Mouse (Mus musculus) liver, embryonic 15.5 days (tissue): ENCODE measurements around the gene Ube4a. TPM values are rescaled to one million over a fixed set of nuclear protein-coding genes. Genes with fewer than 3 reads are reported as not detected.

Experiments used
- ATAC-seq: fragments of 200-750 bp; cut with Nextera tagmentation; 2 replicates; pipeline ENCODE4 v1.8.0; 2017; ENCODE audit warnings: moderate number of reproducible peaks, mild to moderate bottlenecking, moderate library complexity; ENCODE audit not compliant: insufficient read depth
- H3K27ac ChIP-seq: fragments of 300-500 bp; sonication (generic); replicated peaks from 2 replicates; pipeline ENCODE4 v1.5.1; 2015; ENCODE audit warnings: mild to moderate bottlenecking, inconsistent platforms
- H3K27me3 ChIP-seq: fragments of 300-500 bp; sonication (generic); 2 replicates; pipeline ENCODE4 v1.6.1; 2015; ENCODE audit warnings: mild to moderate bottlenecking, inconsistent platforms
- H3K36me3 ChIP-seq: fragments of 300-500 bp; sonication (generic); replicated peaks from 2 replicates; pipeline ENCODE4 v1.6.1; 2015; ENCODE audit warnings: moderate library complexity, mild to moderate bottlenecking, inconsistent platforms
- H3K4me1 ChIP-seq: fragments of 300-500 bp; sonication (generic); replicated peaks from 2 replicates; pipeline ENCODE4 v1.6.1; 2015; ENCODE audit warnings: inconsistent platforms
- H3K4me2 ChIP-seq: fragments of 300-500 bp; sonication (generic); 2 replicates; pipeline ENCODE4 v1.6.1; 2015; ENCODE audit warnings: moderate library complexity, mild to moderate bottlenecking, inconsistent platforms
- H3K4me3 ChIP-seq: fragments of 300-500 bp; sonication (generic); replicated peaks from 2 replicates; pipeline ENCODE4 v1.5.1; 2015; ENCODE audit warnings: mild to moderate bottlenecking, inconsistent platforms
- H3K9ac ChIP-seq: fragments of 300-500 bp; sonication (generic); 2 replicates; pipeline ENCODE4 v1.6.1; 2015; ENCODE audit warnings: moderate library complexity, mild to moderate bottlenecking, inconsistent platforms
- H3K9me3 ChIP-seq: fragments of 300-500 bp; sonication (generic); replicated peaks from 2 replicates; pipeline ENCODE4 v1.6.1; 2016; ENCODE audit warnings: inconsistent platforms
- WGBS: fragments of 180-500 bp; shearing (Covaris S2); methylation state at CpG from one replicate; pipeline ENCODE4 v1.1.7; 2015; ENCODE audit warnings: mixed read lengths; ENCODE audit not compliant: insufficient replicate concordance; 5-methylcytosine and 5-hydroxymethylcytosine counted together
- polyA plus RNA-seq: library from polyadenylated mRNA; unstranded; fragments of >200 nt; fragmentation: Nextera tagmentation; extraction: Ambion mirVana; gene quantifications from 2 replicates; pipeline ENCODE4 v1.2.1, GENCODE M21; 2015

Gene Ube4a
- polyA plus RNA-seq, 1 experiment from 2014 or later, result 10.9 TPM

GRCm38 (mm10) chr9:44996590-44996989, 31.2 kb upstream of the Ube4a start:
- H3K36me3 ChIP-seq, result no peaks in the 10 kb centered on the region
- H3K27ac ChIP-seq, result no peak overlapping the region
- no peaks in the 10 kb centered on the region for H3K4me1 ChIP-seq
- no peak overlapping the region for H3K4me3 ChIP-seq
- H3K9me3 ChIP-seq, result no peaks in the 10 kb centered on the region
- H3K27me3 ChIP-seq, result peaks cover 16% of the 10 kb centered on the region; the same call in 1 of the 2 replicates
- WGBS, result 77% methylated on average over 7 of the region's 7 CpGs
- no peak overlapping the region for H3K4me2 ChIP-seq
- no peak overlapping the region for H3K9ac ChIP-seq
- ATAC-seq, result no peak

GRCm38 (mm10) chr9:44994962-44995361, 29.6 kb upstream of the Ube4a start:
- Histone ChIP-seq H3K27ac (no peak overlapping the region), H3K4me2 (no peak overlapping the region)
- WGBS, result 55% methylated on average over 4 of the region's 4 CpGs

DNA sequence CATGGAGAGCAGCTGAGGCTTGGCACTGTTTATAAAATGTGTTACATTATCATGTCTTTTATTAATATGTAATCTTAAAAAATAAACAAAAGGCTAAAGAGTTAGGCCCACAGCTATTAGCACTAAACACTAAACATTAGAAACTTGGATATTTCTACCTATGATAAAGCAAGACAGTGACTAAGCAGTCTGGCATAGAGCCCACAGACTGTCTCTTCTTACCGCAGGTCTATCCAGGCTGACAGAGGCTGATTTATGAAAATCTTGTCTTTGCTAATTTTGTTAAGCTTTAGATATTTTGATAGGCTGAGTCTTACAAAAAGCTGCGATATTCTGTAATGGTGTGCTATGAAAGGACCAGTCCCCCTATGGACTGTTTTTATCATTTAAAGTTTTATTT, 27.9 kb upstream of the Ube4a start:
- H3K36me3 ChIP-seq, result no peaks in the 10 kb centered on the region
- no peak overlapping the region for H3K4me2 ChIP-seq
- WGBS, result 58% methylated on average over 2 of the region's 2 CpGs
- ATAC-seq, result no peak
- no peaks in the 10 kb centered on the region for H3K4me1 ChIP-seq
- no peak overlapping the region for H3K27ac ChIP-seq
- no peaks in the 10 kb centered on the region for H3K9me3 ChIP-seq
- H3K9ac ChIP-seq, result no peak overlapping the region
- no peak overlapping the region for H3K4me3 ChIP-seq
- peaks cover 4% of the 10 kb centered on the region; the same call in 1 of the 2 replicates for H3K27me3 ChIP-seq

More at GRCm38 (mm10) chr9:44994962-44995361, 29.6 kb upstream of the Ube4a start:
- Histone ChIP-seq H3K9me3 (no peaks in the 10 kb centered on the region), H3K27me3 (peaks cover 13% of the 10 kb centered on the region; the same call in 1 of the 2 replicates), H3K4me3 (no peak overlapping the region), H3K4me1 (no peaks in the 10 kb centered on the region), H3K9ac (no peak overlapping the region), H3K36me3 (no peaks in the 10 kb centered on the region)
- no peak for ATAC-seq

DNA sequence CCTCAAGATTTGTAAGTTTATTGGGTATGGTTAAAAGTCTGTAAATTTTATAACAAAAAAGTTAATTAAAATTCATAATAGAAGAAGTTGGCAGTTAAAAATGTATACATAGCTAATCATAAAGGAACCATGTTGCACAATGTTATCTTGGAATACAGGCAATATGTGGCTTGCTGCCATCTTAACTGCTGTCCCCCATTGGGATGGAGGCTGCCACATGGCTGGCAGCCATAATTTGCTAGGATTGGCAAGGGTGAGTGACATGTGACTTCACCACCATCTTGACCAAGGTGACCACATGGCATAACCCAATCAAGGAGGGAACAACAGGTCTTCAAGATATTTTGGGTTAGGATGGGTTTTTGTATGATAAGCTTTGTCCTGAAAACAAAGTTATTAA, 26.9 kb upstream of the Ube4a start:
- Histone ChIP-seq H3K4me1 (no peaks in the 10 kb centered on the region), H3K4me3 (no peak overlapping the region), H3K27me3 (no peaks in the 10 kb centered on the region), H3K4me2 (no peak overlapping the region), H3K27ac (no peak overlapping the region), H3K9me3 (no peaks in the 10 kb centered on the region), H3K9ac (no peak overlapping the region), H3K36me3 (no peaks in the 10 kb centered on the region)
- no peak for ATAC-seq

DNA sequence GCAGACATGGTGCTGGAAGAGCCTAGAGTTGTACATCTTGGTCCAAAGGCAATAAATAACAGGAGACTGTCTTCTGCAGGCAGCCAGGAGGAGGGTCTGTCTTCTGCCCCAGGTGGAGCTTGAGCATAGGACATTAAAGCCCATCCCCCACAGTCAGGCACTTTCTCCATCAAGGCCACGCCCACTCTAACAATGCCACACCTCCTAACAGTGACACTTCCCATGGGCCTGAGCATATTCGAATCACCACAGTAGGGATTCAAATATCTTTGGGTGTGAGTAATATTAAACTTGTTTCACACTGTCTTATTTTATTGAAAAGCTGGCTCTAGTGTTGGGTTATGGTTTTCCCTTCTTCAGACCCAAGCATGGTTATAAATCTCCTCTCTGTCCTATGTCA, 26.4 kb upstream of the Ube4a start:
- H3K27ac ChIP-seq, result no peak overlapping the region
- H3K9me3 ChIP-seq, result no peaks in the 10 kb centered on the region
- no peak overlapping the region for H3K9ac ChIP-seq
- WGBS, result 68% methylated on average over 2 of the region's 2 CpGs
- H3K27me3 ChIP-seq, result no peaks in the 10 kb centered on the region
- H3K4me1 ChIP-seq, result no peaks in the 10 kb centered on the region
- ATAC-seq, result no peak
- H3K36me3 ChIP-seq, result no peaks in the 10 kb centered on the region
- no peak overlapping the region for H3K4me3 ChIP-seq
- H3K4me2 ChIP-seq, result no peak overlapping the region

- no peak for ATAC-seq
Observed at GRCm38 (mm10) chr9:44986976-44987375, 21.6 kb upstream of the Ube4a start.

GRCm38 (mm10) chr9:44986242-44986781, 20.9 kb upstream of the Ube4a start:
- Histone ChIP-seq H3K4me3 (peak overlapping the region; percentile 31), H3K36me3 (no peaks in the 10 kb centered on the region), H3K27ac (peak overlapping the region; percentile 48; the same call in 1 of the 2 replicates), H3K9ac (no peak overlapping the region), H3K27me3 (0 out of 2 replicates have a peak, but pooled peaks cover 5% of the 10 kb centered on the region), H3K4me2 (peak overlapping the region; percentile 52), H3K9me3 (no peaks in the 10 kb centered on the region), H3K4me1 (no peaks in the 10 kb centered on the region; the same call in 1 of the 2 replicates)
- 6% methylated on average over 14 of the region's 14 CpGs for WGBS
- ATAC-seq, result peak; percentile 47

More at GRCm38 (mm10) chr9:44986976-44987375, 21.6 kb upstream of the Ube4a start:
- Histone ChIP-seq H3K27ac (0 out of 2 replicates have a peak overlapping the region, but pooled peaks have one; percentile 24), H3K4me2 (peak overlapping the region; percentile 8; the same call in 1 of the 2 replicates), H3K4me3 (no peak overlapping the region), H3K4me1 (no peaks in the 10 kb centered on the region; the same call in 1 of the 2 replicates), H3K36me3 (no peaks in the 10 kb centered on the region), H3K9me3 (no peaks in the 10 kb centered on the region), H3K27me3 (0 out of 2 replicates have a peak, but pooled peaks cover under 1% of the 10 kb centered on the region), H3K9ac (no peak overlapping the region)
- 37% methylated on average over 5 of the region's 5 CpGs for WGBS

GRCm38 (mm10) chr9:44985721-44986161, 20.3 kb upstream of the Ube4a start:
- ATAC-seq, result no peak
- no peak overlapping the region for H3K27ac ChIP-seq
- 0 out of 2 replicates have a peak, but pooled peaks cover 5% of the 10 kb centered on the region for H3K27me3 ChIP-seq
- no peaks in the 10 kb centered on the region for H3K9me3 ChIP-seq
- H3K9ac ChIP-seq, result no peak overlapping the region
- no peaks in the 10 kb centered on the region; the same call in 1 of the 2 replicates for H3K4me1 ChIP-seq
- H3K36me3 ChIP-seq, result no peaks in the 10 kb centered on the region
- peak overlapping the region; percentile 52 for H3K4me2 ChIP-seq
- 52% methylated on average over 3 of the region's 3 CpGs for WGBS
- peak overlapping the region; percentile 31; the same call in 1 of the 2 replicates for H3K4me3 ChIP-seq

- no peak overlapping the region for H3K4me2 ChIP-seq
- H3K27ac ChIP-seq, result no peak overlapping the region
- WGBS, result 50% methylated on average over 2 of the region's 2 CpGs
- no peaks in the 10 kb centered on the region for H3K9me3 ChIP-seq
- ATAC-seq, result no peak
- 0 out of 2 replicates have a peak, but pooled peaks cover 5% of the 10 kb centered on the region for H3K27me3 ChIP-seq
- peaks cover 8% of the 10 kb centered on the region for H3K4me1 ChIP-seq
- H3K4me3 ChIP-seq, result no peak overlapping the region
- no peaks in the 10 kb centered on the region for H3K36me3 ChIP-seq
- H3K9ac ChIP-seq, result no peak overlapping the region
Observed at GRCm38 (mm10) chr9:44983001-44983400, 17.6 kb upstream of the Ube4a start.

- no peak overlapping the region for H3K4me3 ChIP-seq
- H3K27ac ChIP-seq, result no peak overlapping the region
- peaks cover 8% of the 10 kb centered on the region for H3K4me1 ChIP-seq
- WGBS, result 61% methylated on average over 3 of the region's 3 CpGs
- H3K4me2 ChIP-seq, result no peak overlapping the region
- no peaks in the 10 kb centered on the region for H3K9me3 ChIP-seq
- ATAC-seq, result no peak
- H3K9ac ChIP-seq, result no peak overlapping the region
- 0 out of 2 replicates have a peak, but pooled peaks cover 10% of the 10 kb centered on the region for H3K27me3 ChIP-seq
- H3K36me3 ChIP-seq, result no peaks in the 10 kb centered on the region
Observed at GRCm38 (mm10) chr9:44982531-44982930, 17.1 kb upstream of the Ube4a start.

- 71% methylated on average over 8 of the region's 8 CpGs for WGBS
- no peak overlapping the region for H3K4me3 ChIP-seq
- 0 out of 2 replicates have a peak, but pooled peaks cover 14% of the 10 kb centered on the region for H3K27me3 ChIP-seq
- no peak overlapping the region for H3K9ac ChIP-seq
- no peak for ATAC-seq
- no peaks in the 10 kb centered on the region for H3K9me3 ChIP-seq
- no peak overlapping the region for H3K4me2 ChIP-seq
- peaks cover 8% of the 10 kb centered on the region for H3K4me1 ChIP-seq
- no peaks in the 10 kb centered on the region for H3K36me3 ChIP-seq
- no peak overlapping the region for H3K27ac ChIP-seq
Observed at GRCm38 (mm10) chr9:44982081-44982480, 16.7 kb upstream of the Ube4a start.
